Mouse (Mus musculus) heart, postnatal 0 days (tissue): Measurements from ENCODE around the gene Asgr2.

Source experiments
- CTCF ChIP-seq: IDR thresholded peaks from 2 replicates; pipeline ENCODE4 v1.5.1; 2016; ENCODE audit warnings: antibody characterized with exemption, control low read depth, low read depth
- EP300 ChIP-seq: IDR thresholded peaks from 2 replicates; pipeline ENCODE4 v1.6.1; 2016; ENCODE audit warnings: antibody characterized with exemption, low read depth

DNA sequence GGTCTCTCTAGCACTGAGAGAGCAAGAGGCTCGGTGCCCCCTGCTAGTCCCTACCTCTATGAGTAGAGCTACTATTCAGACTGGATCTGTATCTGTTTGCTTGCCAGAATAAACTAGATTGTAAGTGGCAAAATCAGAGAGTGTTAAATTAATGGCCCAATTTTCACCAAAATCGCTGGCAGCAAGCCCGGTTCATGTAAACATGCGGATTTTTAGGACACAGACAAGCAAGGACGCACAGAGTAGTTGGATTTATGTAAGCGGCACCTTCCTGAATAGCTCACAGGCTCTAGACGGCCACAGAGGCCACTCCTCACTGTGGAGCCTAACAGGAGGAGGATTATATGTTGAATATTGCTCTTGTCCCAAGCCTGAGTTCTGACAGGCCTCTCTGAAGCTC lies 39.3 kb upstream of the Asgr2 start:
- no peak for TF ChIP-seq EP300
- no peak for TF ChIP-seq CTCF
